Mouse (Mus musculus): ENCODE results near the gene Grik4. TPM values are rescaled to one million over a fixed set of nuclear protein-coding genes. Genes with fewer than 3 reads are reported as not detected.

Grik4 gene
- total and polyA plus RNA-seq, 3 experiments = not detected

DNA sequence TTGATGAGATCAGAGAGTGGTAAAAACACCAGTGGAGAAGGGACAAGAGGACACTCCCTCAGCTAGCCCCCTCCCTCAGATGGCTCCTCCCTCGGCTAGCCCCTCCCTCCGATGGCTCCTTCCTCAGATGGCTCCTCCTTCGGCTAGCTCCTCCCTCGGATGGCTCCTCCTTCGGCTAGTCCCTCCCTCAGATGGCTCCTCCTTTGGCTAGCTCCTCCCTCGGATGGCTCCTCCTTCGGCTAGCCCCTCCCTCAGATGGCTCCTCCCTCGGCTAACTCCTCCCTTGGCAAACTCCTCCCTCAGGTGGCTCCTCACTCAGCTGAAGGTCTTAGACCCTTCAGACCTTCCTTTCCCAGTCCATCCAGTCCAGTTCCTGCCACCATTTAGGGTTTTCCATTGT is 51.5 kb downstream of the Grik4 start:
- H3K4me2 ChIP-seq (ENCODE audit: insufficient read depth, low read depth, poor library complexity, severe bottlenecking) = no peak overlapping the region
- no peak for DNase-seq (ENCODE audit: extremely low read depth)
- H3K4me3 ChIP-seq (replicated peaks in 1 of 3; ENCODE audit: low read depth in 2 of 3, low read length in 2 of 3, poor library complexity in 1 of 3) = no peak overlapping the region
- dilution Hi-C loops (cut with MboI; ENCODE audit: extremely low pct_ligation_motif_present, extremely low pct_unique_long_range_greater_than_20kb, low sequenced_read_pairs) = no loop called here
- in situ Hi-C loops (cut with MboI; ENCODE audit: low pct_ligation_motif_present, low pct_unique_long_range_greater_than_20kb, low sequenced_read_pairs) = no loop called here
- no peaks in the 10 kb centered on the region; a peak in 1 of 4 replicates for H3K4me1 ChIP-seq (ENCODE audit: control insufficient read depth in 1 of 2, insufficient read depth in 2 of 2)
- H3K9me3 ChIP-seq (replicated peaks; ENCODE audit: low read length) = peaks cover 20% of the 10 kb centered on the region
- H3K79me2 ChIP-seq (replicated peaks; ENCODE audit: control insufficient read depth, extremely low read depth, insufficient read depth, poor library complexity, severe bottlenecking) = no peaks in the 10 kb centered on the region
- no peak overlapping the region for H3K27ac ChIP-seq (ENCODE audit: insufficient read depth, low read depth)
- H3K9ac ChIP-seq (ENCODE audit: insufficient read depth, low read depth) = no peak overlapping the region
- no peaks in the 10 kb centered on the region for H3K36me3 ChIP-seq (replicated peaks in 1 of 2; ENCODE audit: control insufficient read depth in 1 of 2, insufficient read depth in 1 of 2, low read length in 1 of 2)
- peaks cover 81% of the 10 kb centered on the region for H3K27me3 ChIP-seq (replicated peaks)
- no peak for TF ChIP-seq PAX5 (IDR thresholded peaks at IDR 0.05; ENCODE audit: low read length)
- no peak for TF ChIP-seq POLR2AphosphoS2 (IDR thresholded peaks at IDR 0.05; ENCODE audit: low read depth, low read length)
- no peak for TF ChIP-seq UBTF (IDR thresholded peaks at IDR 0.05; ENCODE audit: low read depth, low read length)
- no peak for TF ChIP-seq ZKSCAN1 (IDR thresholded peaks at IDR 0.05; ENCODE audit: borderline replicate concordance, low read depth, low read length)
- no peak for TF ChIP-seq NRF1 (IDR thresholded peaks at IDR 0.05; ENCODE audit: low read depth, low read length)
- TF ChIP-seq JUN (IDR thresholded peaks at IDR 0.05; ENCODE audit: insufficient read depth, low read depth, low read length) = no peak
- no peak for TF ChIP-seq USF1 (IDR thresholded peaks at IDR 0.05; ENCODE audit: low read depth, low read length)

- Histone ChIP-seq H3K79me2 (replicated peaks; ENCODE audit: control insufficient read depth, extremely low read depth, insufficient read depth, poor library complexity, severe bottlenecking) (no peaks in the 10 kb centered on the region), H3K4me2 (ENCODE audit: insufficient read depth, low read depth, poor library complexity, severe bottlenecking) (no peak overlapping the region), H3K9ac (ENCODE audit: insufficient read depth, low read depth) (no peak overlapping the region), H3K4me3 (replicated peaks in 1 of 3; ENCODE audit: low read depth in 2 of 3, low read length in 2 of 3, poor library complexity in 1 of 3) (no peak overlapping the region), H3K27ac (ENCODE audit: insufficient read depth, low read depth) (no peak overlapping the region), H3K27me3 (replicated peaks) (peaks cover 80% of the 10 kb centered on the region), H3K9me3 (replicated peaks; ENCODE audit: low read length) (peaks cover 20% of the 10 kb centered on the region), H3K36me3 (replicated peaks in 1 of 2; ENCODE audit: control insufficient read depth in 1 of 2, insufficient read depth in 1 of 2, low read length in 1 of 2) (no peaks in the 10 kb centered on the region), H3K4me1 (ENCODE audit: control insufficient read depth in 1 of 2, insufficient read depth in 2 of 2) (no peaks in the 10 kb centered on the region)
- dilution Hi-C loops (cut with MboI; ENCODE audit: extremely low pct_ligation_motif_present, extremely low pct_unique_long_range_greater_than_20kb, low sequenced_read_pairs) (no loop called here), in situ Hi-C loops (cut with MboI; ENCODE audit: low pct_ligation_motif_present, low pct_unique_long_range_greater_than_20kb, low sequenced_read_pairs) (no loop called here)
- TF ChIP-seq JUN (IDR thresholded peaks at IDR 0.05; ENCODE audit: insufficient read depth, low read depth, low read length) (no peak), SIN3A (IDR thresholded peaks at IDR 0.05; ENCODE audit: low read length) (no peak), SMC3 (IDR thresholded peaks at IDR 0.05; ENCODE audit: low read depth, low read length) (no peak), CHD1 (IDR thresholded peaks at IDR 0.05; ENCODE audit: low read depth, low read length) (no peak)
- DNase-seq (ENCODE audit: extremely low read depth) = no peak
Observed at GRCm38 (mm10) chr9:42887930-42888329, 56.4 kb downstream of the Grik4 start.

GRCm38 (mm10) chr9:42886112-42886766 is 58.1 kb downstream of the Grik4 start:
- no peaks in the 10 kb centered on the region for H3K36me3 ChIP-seq (replicated peaks in 1 of 2; ENCODE audit: control insufficient read depth in 1 of 2, insufficient read depth in 1 of 2, low read length in 1 of 2)
- dilution Hi-C loops (cut with MboI; ENCODE audit: extremely low pct_ligation_motif_present, extremely low pct_unique_long_range_greater_than_20kb, low sequenced_read_pairs) (no loop called here), in situ Hi-C loops (cut with MboI; ENCODE audit: low pct_ligation_motif_present, low pct_unique_long_range_greater_than_20kb, low sequenced_read_pairs) (no loop called here)
- H3K4me1 ChIP-seq (ENCODE audit: control insufficient read depth in 1 of 2, insufficient read depth in 2 of 2) = no peaks in the 10 kb centered on the region
- no peak for DNase-seq (ENCODE audit: extremely low read depth)
- no peak overlapping the region for H3K27ac ChIP-seq (ENCODE audit: insufficient read depth, low read depth)
- no peak overlapping the region for H3K9ac ChIP-seq (ENCODE audit: insufficient read depth, low read depth)
- peaks cover 5% of the 10 kb centered on the region for H3K9me3 ChIP-seq (replicated peaks; ENCODE audit: low read length)
- H3K4me3 ChIP-seq (replicated peaks in 1 of 3; ENCODE audit: low read depth in 2 of 3, low read length in 2 of 3, poor library complexity in 1 of 3) = no peak overlapping the region
- no peak for TF ChIP-seq ZNF384 (IDR thresholded peaks at IDR 0.05; ENCODE audit: low read depth, low read length)
- TF ChIP-seq ETS1 (conservative IDR thresholded peaks at IDR 0.05; ENCODE audit: low read depth, low read length) = no peak
- no peak for TF ChIP-seq POLR2AphosphoS2 (IDR thresholded peaks at IDR 0.05; ENCODE audit: low read depth, low read length)
- no peak for TF ChIP-seq ZKSCAN1 (IDR thresholded peaks at IDR 0.05; ENCODE audit: borderline replicate concordance, low read depth, low read length)
- no peak for TF ChIP-seq CTCF (conservative IDR thresholded peaks at IDR 0.05 in 1 of 2, IDR thresholded peaks at IDR 0.05 in 1 of 2; ENCODE audit: low read depth in 2 of 2, low read length in 2 of 2)
- no peak for TF ChIP-seq POLR2A (IDR thresholded peaks at IDR 0.05; ENCODE audit: low read depth, low read length)
- no peak for TF ChIP-seq RAD21 (IDR thresholded peaks at IDR 0.05; ENCODE audit: low read depth, low read length)
- no peak for TF ChIP-seq E2F4 (IDR thresholded peaks at IDR 0.05; ENCODE audit: insufficient replicate concordance, low read depth, low read length)
- no peak for TF ChIP-seq JUND (conservative IDR thresholded peaks at IDR 0.05; ENCODE audit: low read depth, low read length)
- no peak for TF ChIP-seq KAT2A (IDR thresholded peaks at IDR 0.05; ENCODE audit: insufficient replicate concordance, low read length)
- TF ChIP-seq ELF1 (IDR thresholded peaks at IDR 0.05; ENCODE audit: low read depth, low read length) = no peak
- TF ChIP-seq CHD2 (IDR thresholded peaks at IDR 0.05; ENCODE audit: low read length) = no peak
- no peak for TF ChIP-seq JUN (IDR thresholded peaks at IDR 0.05; ENCODE audit: insufficient read depth, low read depth, low read length)
- no peak for TF ChIP-seq USF2 (conservative IDR thresholded peaks at IDR 0.05; ENCODE audit: low read depth, low read length)
- TF ChIP-seq ZC3H11A (IDR thresholded peaks at IDR 0.05; ENCODE audit: low read depth, low read length) = no peak
- no peak for TF ChIP-seq NRF1 (IDR thresholded peaks at IDR 0.05; ENCODE audit: low read depth, low read length)
- TF ChIP-seq ZMIZ1 (IDR thresholded peaks at IDR 0.05; ENCODE audit: low read depth, low read length) = no peak
- TF ChIP-seq RCOR1 (conservative IDR thresholded peaks at IDR 0.05; ENCODE audit: low read depth, low read length) = no peak
- peaks cover 92% of the 10 kb centered on the region for H3K27me3 ChIP-seq (replicated peaks)
- H3K79me2 ChIP-seq (replicated peaks; ENCODE audit: control insufficient read depth, extremely low read depth, insufficient read depth, poor library complexity, severe bottlenecking) = no peaks in the 10 kb centered on the region
- H3K4me2 ChIP-seq (ENCODE audit: insufficient read depth, low read depth, poor library complexity, severe bottlenecking) = no peak overlapping the region; the same call in 1 of the 2 replicates

All from CH12.LX (cell line).